18 mouse cellular contexts compared by ENCODE assay signal in the genomic region with DNA sequence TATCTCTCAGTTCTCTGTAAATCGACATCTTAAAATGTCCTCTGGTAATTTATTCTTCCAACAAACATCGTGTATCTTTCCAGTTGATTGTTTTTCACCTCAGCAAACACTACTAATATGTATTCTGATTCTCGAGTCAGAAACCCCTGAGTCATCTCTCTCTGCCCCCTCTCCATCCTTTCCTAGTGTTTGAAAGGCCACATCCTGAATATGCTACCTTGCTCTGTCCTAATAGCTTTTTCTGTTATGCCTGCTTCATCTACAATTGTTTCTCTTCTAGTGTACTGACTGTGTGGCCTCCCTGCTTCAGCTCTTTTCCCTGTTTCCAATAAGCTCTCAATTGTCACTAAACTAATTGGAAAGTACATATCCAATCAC. TPM values are rescaled to one million over a fixed set of nuclear protein-coding genes. Genes with fewer than 3 reads are reported as not detected.
DNase-seq lines count a peak whose midpoint lies in the region; ATAC-seq and TF ChIP-seq lines count a peak whose summit lies in the region.
"Had no signal": no experiment of that assay in that cellular context is flagged by ENCODE, and none has a peak within 500 bp of the region (broad histone marks: within the 10 kb centered on the region; RNA-seq: fewer than 3 reads in every experiment).

No protein-coding gene starts in this region.

- no peak for TF ChIP-seq POLR2A in brain, embryonic 14.5 days (IDR thresholded peaks at IDR 0.05; ENCODE audit: borderline replicate concordance, extremely low read depth, insufficient read depth, insufficient read length, poor library complexity, severe bottlenecking)

- H3K4me1 ChIP-seq in forebrain, embryonic 16.5 days (replicated peaks; ENCODE audit: control insufficient read depth, insufficient read depth, low read length): peaks cover 3% of the 10 kb centered on the region; the same call in 1 of the 2 replicates
- no peaks in the 10 kb centered on the region for H3K4me1 ChIP-seq in hindbrain, embryonic 16.5 days (ENCODE audit: control insufficient read depth, insufficient read depth, low read depth, low read length)
- peaks cover 11% of the 10 kb centered on the region for H3K4me1 ChIP-seq in midbrain, embryonic 16.5 days (ENCODE audit: control insufficient read depth, insufficient read depth, low read length)
- no peaks in the 10 kb centered on the region for H3K4me1 ChIP-seq in liver, embryonic 11.5 days (replicated peaks; ENCODE audit: control insufficient read depth, insufficient read depth, low read length)
- H3K4me1 ChIP-seq: embryonic facial prominence, embryonic 10.5 days; megakaryocyte, embryonic 14.5 days had no signal

- WGBS in forebrain, embryonic 16.5 days: 62% methylated on average over 3 of the region's 3 CpGs
- 45% methylated on average over 3 of the region's 3 CpGs for WGBS in hindbrain, embryonic 16.5 days
- WGBS in midbrain, embryonic 16.5 days: 43% methylated on average over 3 of the region's 3 CpGs
- 60% methylated on average over 3 of the region's 3 CpGs for WGBS in liver, embryonic 11.5 days

- no peak for TF ChIP-seq CTCF in brain, embryonic 14.5 days (IDR thresholded peaks at IDR 0.05; ENCODE audit: borderline replicate concordance, extremely low read depth, insufficient read depth, insufficient read length)

- no peaks in the 10 kb centered on the region for H3K36me3 ChIP-seq in forebrain, embryonic 16.5 days (ENCODE audit: control insufficient read depth, insufficient read depth)
- no peaks in the 10 kb centered on the region for H3K36me3 ChIP-seq in hindbrain, embryonic 16.5 days (ENCODE audit: control insufficient read depth, insufficient read depth, low read length)
- no peaks in the 10 kb centered on the region for H3K36me3 ChIP-seq in midbrain, embryonic 16.5 days (ENCODE audit: control insufficient read depth, insufficient read depth, low read length)
- no peaks in the 10 kb centered on the region for H3K36me3 ChIP-seq in liver, embryonic 11.5 days (ENCODE audit: control insufficient read depth, insufficient read depth, low read length)
- H3K36me3 ChIP-seq: embryonic facial prominence, embryonic 10.5 days had no signal

- no peak overlapping the region for H3K4me2 ChIP-seq in forebrain, embryonic 16.5 days (ENCODE audit: low read length)
- H3K4me2 ChIP-seq in hindbrain, embryonic 16.5 days (ENCODE audit: low read length): no peak overlapping the region
- no peak overlapping the region for H3K4me2 ChIP-seq in midbrain, embryonic 16.5 days (ENCODE audit: low read length)
- no peak overlapping the region for H3K4me2 ChIP-seq in liver, embryonic 11.5 days

- DNase-seq in brain, embryonic 14.5 days (ENCODE audit: low read depth): peak; percentile 19
- DNase-seq in urinary bladder, postnatal 25 days (ENCODE audit: low spot score): no peak
- no peak for DNase-seq in liver
- no peak for DNase-seq in liver, embryonic 11.5 days (ENCODE audit: low spot score)
- DNase-seq: adrenal gland, postnatal 10 days; cerebellum, adult 18-20 months; cerebellum, postnatal 36 days; gastrocnemius, postnatal 14 days; kidney, adult 9 months; kidney, postnatal 4 days; left cerebral cortex, postnatal 4 days had no signal

- H3K9ac ChIP-seq in forebrain, embryonic 16.5 days (replicated peaks; ENCODE audit: low read depth, low read length): no peak overlapping the region
- H3K9ac ChIP-seq in hindbrain, embryonic 16.5 days (ENCODE audit: low read depth, low read length): no peak overlapping the region
- no peak overlapping the region for H3K9ac ChIP-seq in midbrain, embryonic 16.5 days (ENCODE audit: low read depth, low read length)
- no peak overlapping the region for H3K9ac ChIP-seq in liver, embryonic 11.5 days (ENCODE audit: low read depth, low read length)
- H3K9ac ChIP-seq: liver, embryonic 14.5 days had no signal

- H3K4me3 ChIP-seq in forebrain, embryonic 16.5 days (replicated peaks; ENCODE audit: low read length): no peak overlapping the region
- H3K4me3 ChIP-seq in hindbrain, embryonic 16.5 days (ENCODE audit: low read length): no peak overlapping the region
- no peak overlapping the region for H3K4me3 ChIP-seq in midbrain, embryonic 16.5 days (ENCODE audit: low read depth, low read length)
- H3K4me3 ChIP-seq in liver, embryonic 11.5 days (ENCODE audit: low read depth, low read length): no peak overlapping the region
- H3K4me3 ChIP-seq: embryonic facial prominence, embryonic 10.5 days; megakaryocyte, embryonic 14.5 days had no signal

- no peaks in the 10 kb centered on the region for H3K27me3 ChIP-seq in forebrain, embryonic 16.5 days (replicated peaks; ENCODE audit: control insufficient read depth, insufficient read depth, low read length)
- H3K27me3 ChIP-seq in hindbrain, embryonic 16.5 days (replicated peaks; ENCODE audit: control insufficient read depth, insufficient read depth, low read length): no peaks in the 10 kb centered on the region
- H3K27me3 ChIP-seq in midbrain, embryonic 16.5 days (ENCODE audit: control insufficient read depth, insufficient read depth, low read depth, low read length): peaks cover 3% of the 10 kb centered on the region; the same call in 1 of the 2 replicates
- H3K27me3 ChIP-seq in liver, embryonic 11.5 days (replicated peaks; ENCODE audit: control insufficient read depth, insufficient read depth, low read length): peaks cover 4% of the 10 kb centered on the region

- no peaks in the 10 kb centered on the region for H3K9me3 ChIP-seq in forebrain, embryonic 16.5 days (ENCODE audit: control insufficient read depth, low read length)
- no peaks in the 10 kb centered on the region for H3K9me3 ChIP-seq in hindbrain, embryonic 16.5 days (ENCODE audit: control insufficient read depth, low read length)
- H3K9me3 ChIP-seq in midbrain, embryonic 16.5 days (replicated peaks; ENCODE audit: control insufficient read depth, low read length, poor library complexity, severe bottlenecking): no peaks in the 10 kb centered on the region
- no peaks in the 10 kb centered on the region for H3K9me3 ChIP-seq in liver, embryonic 11.5 days (ENCODE audit: control insufficient read depth, low read length)
- H3K9me3 ChIP-seq: embryonic facial prominence, embryonic 10.5 days had no signal

- no peak; the same call in 1 of the 2 replicates for ATAC-seq in forebrain, embryonic 16.5 days
- ATAC-seq in hindbrain, embryonic 16.5 days: peak; percentile 35; the same call in 1 of the 2 replicates
- ATAC-seq in midbrain, embryonic 16.5 days: peak; percentile 36; the same call in 1 of the 2 replicates
- ATAC-seq in liver, embryonic 11.5 days (replicated peaks; ENCODE audit: low FRiP score): no peak
- ATAC-seq: lung, postnatal 0 days had no signal

- H3K27ac ChIP-seq in forebrain, embryonic 16.5 days (ENCODE audit: low read length): peak overlapping the region; percentile 53
- H3K27ac ChIP-seq in hindbrain, embryonic 16.5 days (ENCODE audit: low read depth, low read length): peak overlapping the region; percentile 45; the same call in 1 of the 2 replicates
- H3K27ac ChIP-seq in midbrain, embryonic 16.5 days (ENCODE audit: low read length): peak overlapping the region; percentile 77
- no peak overlapping the region for H3K27ac ChIP-seq in liver, embryonic 11.5 days (ENCODE audit: low read depth, low read length)
- H3K27ac ChIP-seq: embryonic facial prominence, embryonic 10.5 days; liver, embryonic 14.5 days had no signal

RNA-seq across cellular contexts. Expression of a gene that starts 33.5 kb away (rescaled TPM):
- polyA plus RNA-seq in brain, embryonic 14.5 days (2012; rRNA removed): 986 and 1,050 TPM in 2 replicates
- 978 and 998 TPM in 2 replicates for polyA plus RNA-seq in forebrain, embryonic 16.5 days (2015; fragmentation: Nextera tagmentation; extraction: Ambion mirVana)
- 956 and 1,025 TPM in 2 replicates for polyA plus RNA-seq in hindbrain, embryonic 16.5 days (2015; fragmentation: Nextera tagmentation; extraction: Ambion mirVana)
- 1,073 and 1,116 TPM in 2 replicates for polyA plus RNA-seq in midbrain, embryonic 16.5 days (2015; fragmentation: Nextera tagmentation; extraction: Ambion mirVana)
- polyA plus RNA-seq in liver, embryonic 11.5 days (2014; fragmentation: Nextera tagmentation; extraction: Ambion mirVana): 242 and 257 TPM in 2 replicates

Comparison
In these comparisons a context has a peak if more than half of its experiments do, and no peak if none do; other contexts are left out.
1. ATAC-seq: peak in hindbrain, embryonic 16.5 days (single experiment) and midbrain, embryonic 16.5 days (single experiment); none in forebrain, embryonic 16.5 days (single experiment) and liver, embryonic 11.5 days (single experiment).